Mouse (Mus musculus) liver, embryonic 11.5 days (tissue): ENCODE measurements around the gene Stim2. TPM values are rescaled to one million over a fixed set of nuclear protein-coding genes. Genes with fewer than 3 reads are reported as not detected.

Experiments
- ATAC-seq: fragments of 200-750 bp; cut with Nextera tagmentation; replicated peaks from 2 replicates; pipeline ENCODE4 v1.8.0; 2017; ENCODE audit warnings: moderate number of reproducible peaks, mild to moderate bottlenecking, moderate TSS enrichment, moderate library complexity; ENCODE audit not compliant: low FRiP score
- DNase-seq: peaks from one replicate; pipeline ENCODE4 v3.0.0-alpha.2; 2017; ENCODE audit warnings: low spot score
- H3K27ac ChIP-seq: fragments of 300-500 bp; sonication (generic); 2 replicates; pipeline ENCODE4 v1.5.1; 2014; ENCODE audit warnings: mild to moderate bottlenecking, low read depth, low read length, control low read depth
- H3K27me3 ChIP-seq: fragments of 300-500 bp; sonication (generic); replicated peaks from 2 replicates; pipeline ENCODE4 v1.6.1; 2014; ENCODE audit warnings: low read length, mixed read lengths; ENCODE audit not compliant: control insufficient read depth, insufficient read depth
- H3K36me3 ChIP-seq: fragments of 300-500 bp; sonication (generic); 2 replicates; pipeline ENCODE4 v1.6.1; 2014; ENCODE audit warnings: mild to moderate bottlenecking, low read length, moderate library complexity, mixed read lengths; ENCODE audit not compliant: control insufficient read depth, insufficient read depth
- H3K4me1 ChIP-seq: fragments of 300-500 bp; sonication (generic); replicated peaks from 2 replicates; pipeline ENCODE4 v1.6.1; 2014; ENCODE audit warnings: low read length, mixed read lengths; ENCODE audit not compliant: control insufficient read depth, insufficient read depth
- H3K4me2 ChIP-seq: fragments of 300-500 bp; sonication (generic); 2 replicates; pipeline ENCODE4 v1.6.1; 2014; ENCODE audit warnings: mild to moderate bottlenecking, control low read depth, moderate library complexity
- H3K4me3 ChIP-seq: fragments of 300-500 bp; sonication (generic); 2 replicates; pipeline ENCODE4 v1.5.1; 2014; ENCODE audit warnings: low read depth, low read length, control low read depth
- H3K9ac ChIP-seq: fragments of 300-500 bp; sonication (generic); 2 replicates; pipeline ENCODE4 v1.6.1; 2014; ENCODE audit warnings: low read depth, low read length, control low read depth
- H3K9me3 ChIP-seq: fragments of 300-500 bp; sonication (generic); 2 replicates; pipeline ENCODE4 v1.6.1; 2016; ENCODE audit warnings: low read length, inconsistent platforms, mixed read lengths; ENCODE audit not compliant: control insufficient read depth
- WGBS: fragments of 180-500 bp; shearing (Covaris S2); extraction: QIAGEN DNeasy Blood & Tissue Kit; methylation state at CpG from one replicate; pipeline ENCODE4 v1.1.7; 2014; 5-methylcytosine and 5-hydroxymethylcytosine counted together
- polyA plus RNA-seq: library from polyadenylated mRNA; unstranded; fragments of >200 nt; fragmentation: Nextera tagmentation; extraction: Ambion mirVana; gene quantifications from 2 replicates; pipeline ENCODE4 v1.2.1, GENCODE M21; 2014

Stim2 gene
- polyA plus RNA-seq, 1 experiment from 2014 or later: 13.2 TPM

- no peak for ATAC-seq
- H3K27ac ChIP-seq: no peak overlapping the region
Measured at GRCm38 (mm10) chr5:53961229-53961628, 37.1 kb upstream of the Stim2 start.

GRCm38 (mm10) chr5:53961830-53962515 lies 36.3 kb upstream of the Stim2 start:
- H3K4me1 ChIP-seq: peaks cover 3% of the 10 kb centered on the region
- no peaks in the 10 kb centered on the region for H3K9me3 ChIP-seq
- H3K36me3 ChIP-seq: no peaks in the 10 kb centered on the region
- ATAC-seq: no peak
- no peak overlapping the region for H3K9ac ChIP-seq
- DNase-seq: no peak
- 76% methylated on average over 12 of the region's 12 CpGs for WGBS
- H3K4me2 ChIP-seq: no peak overlapping the region
- no peak overlapping the region for H3K27ac ChIP-seq
- H3K4me3 ChIP-seq: no peak overlapping the region
- H3K27me3 ChIP-seq: no peaks in the 10 kb centered on the region

More at GRCm38 (mm10) chr5:53961229-53961628, 37.1 kb upstream of the Stim2 start:
- Histone ChIP-seq H3K36me3 (no peaks in the 10 kb centered on the region), H3K4me3 (no peak overlapping the region), H3K4me2 (no peak overlapping the region), H3K9me3 (no peaks in the 10 kb centered on the region), H3K9ac (no peak overlapping the region), H3K4me1 (peaks cover 3% of the 10 kb centered on the region), H3K27me3 (no peaks in the 10 kb centered on the region)
- DNase-seq: no peak
- 56% methylated on average over 5 of the region's 5 CpGs for WGBS

GRCm38 (mm10) chr5:53965656-53966055 lies 32.6 kb upstream of the Stim2 start:
- 68% methylated on average over 5 of the region's 5 CpGs for WGBS
- no peak overlapping the region for H3K4me2 ChIP-seq
- no peaks in the 10 kb centered on the region for H3K36me3 ChIP-seq
- H3K4me1 ChIP-seq: peaks cover 3% of the 10 kb centered on the region
- no peak overlapping the region for H3K27ac ChIP-seq
- DNase-seq (peak; percentile 29), ATAC-seq (peak; percentile 43; the same call in 1 of the 2 replicates)
- H3K27me3 ChIP-seq: peaks cover 2% of the 10 kb centered on the region; the same call in 1 of the 2 replicates
- H3K9ac ChIP-seq: no peak overlapping the region
- H3K9me3 ChIP-seq: no peaks in the 10 kb centered on the region
- H3K4me3 ChIP-seq: no peak overlapping the region

- ATAC-seq: no peak
- Histone ChIP-seq H3K27ac (no peak overlapping the region), H3K9me3 (no peaks in the 10 kb centered on the region), H3K4me3 (no peak overlapping the region), H3K4me1 (no peaks in the 10 kb centered on the region), H3K9ac (no peak overlapping the region), H3K27me3 (peaks cover 2% of the 10 kb centered on the region; the same call in 1 of the 2 replicates), H3K36me3 (no peaks in the 10 kb centered on the region), H3K4me2 (no peak overlapping the region)
- WGBS: 67% methylated on average over 2 of the region's 2 CpGs
- no peak for DNase-seq
Measured at GRCm38 (mm10) chr5:53967560-53967959, 30.7 kb upstream of the Stim2 start.

- DNase-seq: no peak
- 42% methylated on average over 7 of the region's 7 CpGs for WGBS
Measured at GRCm38 (mm10) chr5:53970178-53970577, 28.1 kb upstream of the Stim2 start.

GRCm38 (mm10) chr5:53971201-53971600 lies 27.1 kb upstream of the Stim2 start:
- Histone ChIP-seq H3K4me3 (no peak overlapping the region), H3K27me3 (peaks cover 2% of the 10 kb centered on the region; the same call in 1 of the 2 replicates), H3K9me3 (no peaks in the 10 kb centered on the region), H3K27ac (no peak overlapping the region), H3K36me3 (no peaks in the 10 kb centered on the region), H3K4me1 (no peaks in the 10 kb centered on the region), H3K4me2 (no peak overlapping the region), H3K9ac (no peak overlapping the region)
- WGBS: 75% methylated on average over 4 of the region's 4 CpGs
- DNase-seq (no peak), ATAC-seq (no peak)

More at GRCm38 (mm10) chr5:53970178-53970577, 28.1 kb upstream of the Stim2 start:
- ATAC-seq: no peak
- Histone ChIP-seq H3K4me3 (no peak overlapping the region), H3K4me2 (no peak overlapping the region), H3K27ac (no peak overlapping the region), H3K36me3 (no peaks in the 10 kb centered on the region), H3K27me3 (peaks cover 2% of the 10 kb centered on the region; the same call in 1 of the 2 replicates), H3K4me1 (no peaks in the 10 kb centered on the region), H3K9ac (no peak overlapping the region), H3K9me3 (no peaks in the 10 kb centered on the region)

- Histone ChIP-seq H3K9ac (no peak overlapping the region), H3K27ac (no peak overlapping the region), H3K4me3 (no peak overlapping the region), H3K36me3 (no peaks in the 10 kb centered on the region), H3K4me2 (no peak overlapping the region), H3K27me3 (peaks cover 2% of the 10 kb centered on the region; the same call in 1 of the 2 replicates), H3K4me1 (no peaks in the 10 kb centered on the region), H3K9me3 (no peaks in the 10 kb centered on the region)
- ATAC-seq (no peak), DNase-seq (no peak)
- 89% methylated on average over 4 of the region's 4 CpGs for WGBS
Measured at GRCm38 (mm10) chr5:53972905-53973304, 25.4 kb upstream of the Stim2 start.

- no peak overlapping the region for H3K9ac ChIP-seq
- H3K4me1 ChIP-seq: no peaks in the 10 kb centered on the region
- no peaks in the 10 kb centered on the region for H3K36me3 ChIP-seq
- no peak for ATAC-seq
- WGBS: 90% methylated on average over 16 of the region's 16 CpGs
- no peak overlapping the region for H3K4me2 ChIP-seq
- no peaks in the 10 kb centered on the region for H3K27me3 ChIP-seq
- H3K9me3 ChIP-seq: no peaks in the 10 kb centered on the region
- H3K4me3 ChIP-seq: no peak overlapping the region
- DNase-seq: no peak
- H3K27ac ChIP-seq: no peak overlapping the region
Measured at GRCm38 (mm10) chr5:53976497-53976896, 21.8 kb upstream of the Stim2 start.

GRCm38 (mm10) chr5:53977060-53977459 lies 21.2 kb upstream of the Stim2 start:
- Histone ChIP-seq H3K4me1 (no peaks in the 10 kb centered on the region), H3K36me3 (no peaks in the 10 kb centered on the region), H3K4me2 (no peak overlapping the region), H3K9me3 (no peaks in the 10 kb centered on the region), H3K27ac (no peak overlapping the region), H3K4me3 (no peak overlapping the region), H3K27me3 (no peaks in the 10 kb centered on the region), H3K9ac (no peak overlapping the region)
- 91% methylated on average over 8 of the region's 8 CpGs for WGBS
- DNase-seq (peak; percentile 16), ATAC-seq (no peak)
